Mouse (Mus musculus): ENCODE results near the gene Metrn.

The Metrn gene

GRCm38 (mm10) chr17:25765886-25766285 is 31.1 kb downstream of the Metrn start:
- DNase-seq = no peak

- DNase-seq = no peak
Measured at GRCm38 (mm10) chr17:25762591-25762990, 34.3 kb downstream of the Metrn start.

GRCm38 (mm10) chr17:25761561-25761970 is 35.4 kb downstream of the Metrn start:
- no peak for DNase-seq

- no peak for DNase-seq
Measured at GRCm38 (mm10) chr17:25760148-25760547, 36.8 kb downstream of the Metrn start.

- DNase-seq = no peak
Measured at GRCm38 (mm10) chr17:25757691-25758090, 39.2 kb downstream of the Metrn start.

- DNase-seq = no peak
Measured at GRCm38 (mm10) chr17:25756378-25757242, 40.3 kb downstream of the Metrn start.

GRCm38 (mm10) chr17:25755627-25756377 is 41.1 kb downstream of the Metrn start:
- no peak for DNase-seq

- DNase-seq = no peak
Measured at GRCm38 (mm10) chr17:25755086-25755485, 41.9 kb downstream of the Metrn start.

- no peak for DNase-seq
Measured at GRCm38 (mm10) chr17:25754241-25754640, 42.7 kb downstream of the Metrn start, which contains the start of gene Msln. TSS of gene Msln (minus strand) at chr17:25754378.

- DNase-seq = peak; percentile 18 to 22
Measured at GRCm38 (mm10) chr17:25751446-25751845, 45.5 kb downstream of the Metrn start.

GRCm38 (mm10) chr17:25749314-25749713 is 47.6 kb downstream of the Metrn start:
- no peak for DNase-seq

GRCm38 (mm10) chr17:25748238-25748637 is 48.7 kb downstream of the Metrn start:
- DNase-seq = no peak

- no peak for DNase-seq
Measured at GRCm38 (mm10) chr17:25744311-25744710, 52.6 kb downstream of the Metrn start.

- DNase-seq = no peak
Measured at GRCm38 (mm10) chr17:25743831-25744230, 53.1 kb downstream of the Metrn start.

Measured in cerebellum, postnatal 36 days (tissue).